Mouse (Mus musculus) CH12.LX (cell line): ENCODE results near the gene Cog2.

Source experiments
- CHD2 ChIP-seq: IDR thresholded peaks from 2 replicates; pipeline ENCODE4 v1.6.1; 2011; ENCODE audit warnings: low read length, improper control_type of control experiment
- CTCF ChIP-seq, 2 experiments: IDR thresholded peaks in 1 of 2; conservative IDR thresholded peaks in 1 of 2; 2 replicates each; pipeline ENCODE4 v1.5.1; 2011 to 2012; ENCODE audit warnings: low read depth in 2 of 2, low read length in 2 of 2, improper control_type of control experiment in 1 of 2, inconsistent platforms in 1 of 2, mild to moderate bottlenecking in 1 of 2, moderate library complexity in 1 of 2
- EP300 ChIP-seq: IDR thresholded peaks from 2 replicates; pipeline ENCODE4 v1.6.1; 2011; ENCODE audit warnings: low read length, improper control_type of control experiment
- HCFC1 ChIP-seq: IDR thresholded peaks from 2 replicates; pipeline ENCODE4 v1.6.1; 2012; ENCODE audit warnings: low read depth, mild to moderate bottlenecking, inconsistent platforms, low read length, improper control_type of control experiment
- NELFE ChIP-seq: IDR thresholded peaks from 2 replicates; pipeline ENCODE4 v1.6.1; 2011; ENCODE audit warnings: low read depth, low read length, improper control_type of control experiment
- POLR2A ChIP-seq: IDR thresholded peaks from 2 replicates; pipeline ENCODE4 v1.6.1; 2011; ENCODE audit warnings: low read depth, mild to moderate bottlenecking, improper control_type of control experiment, low read length
- POLR2AphosphoS2 ChIP-seq: IDR thresholded peaks from 2 replicates; pipeline ENCODE4 v1.6.1; 2011; ENCODE audit warnings: low read depth, low read length, improper control_type of control experiment
- USF1 ChIP-seq: IDR thresholded peaks from 2 replicates; pipeline ENCODE4 v1.6.1; 2014; ENCODE audit warnings: low read depth, mild to moderate bottlenecking, inconsistent platforms, low read length, improper control_type of control experiment

GRCm38 (mm10) chr8:124576751-124577150 lies 56.2 kb downstream of the Cog2 start:
- no peak for TF ChIP-seq CTCF (conservative IDR thresholded peaks at IDR 0.05 in 1 of 2, IDR thresholded peaks at IDR 0.05 in 1 of 2; ENCODE audit: low read depth in 2 of 2, low read length in 2 of 2)
- no peak for TF ChIP-seq CHD2
- TF ChIP-seq EP300: no peak
- TF ChIP-seq NELFE: no peak
- TF ChIP-seq HCFC1: no peak
- TF ChIP-seq USF1: no peak
- TF ChIP-seq POLR2A: no peak
- TF ChIP-seq POLR2AphosphoS2: no peak
